Mouse (Mus musculus): ENCODE data around the gene Rabep1. TPM values are rescaled to one million over a fixed set of nuclear protein-coding genes. Genes with fewer than 3 reads are reported as not detected.

The Rabep1 gene
- polyA plus RNA-seq, 1 experiment from 2014 or later = 48.6 TPM

- H3K27ac ChIP-seq (ENCODE audit: low read depth, low read length) = peak overlapping the region; percentile 76; the same call in 1 of the 2 replicates
- peaks cover 2% of the 10 kb centered on the region; the same call in 1 of the 2 replicates for H3K4me1 ChIP-seq (replicated peaks; ENCODE audit: control insufficient read depth, insufficient read depth, low read length)
- no peak; the same call in 1 of the 2 replicates for ATAC-seq (ENCODE audit: low FRiP score)
- H3K4me2 ChIP-seq (replicated peaks; ENCODE audit: low read depth, low read length) = peak overlapping the region; percentile 82
- H3K9ac ChIP-seq (ENCODE audit: low read depth, low read length) = peak overlapping the region; percentile 55
- H3K4me3 ChIP-seq (ENCODE audit: low read depth, low read length) = peak overlapping the region; percentile 96
- no peaks in the 10 kb centered on the region for H3K36me3 ChIP-seq (ENCODE audit: control insufficient read depth, insufficient read depth, low read length)
- WGBS = 20% methylated on average over 24 of the region's 24 CpGs
- H3K9me3 ChIP-seq (ENCODE audit: control insufficient read depth, low read length) = no peaks in the 10 kb centered on the region
- DNase-seq (ENCODE audit: low spot score) = no peak
- no peaks in the 10 kb centered on the region for H3K27me3 ChIP-seq (ENCODE audit: control insufficient read depth, insufficient read depth, low read length)
Observed at GRCm38 (mm10) chr11:70970560-70971540, 126.3 kb downstream of the Rabep1 start.

DNA sequence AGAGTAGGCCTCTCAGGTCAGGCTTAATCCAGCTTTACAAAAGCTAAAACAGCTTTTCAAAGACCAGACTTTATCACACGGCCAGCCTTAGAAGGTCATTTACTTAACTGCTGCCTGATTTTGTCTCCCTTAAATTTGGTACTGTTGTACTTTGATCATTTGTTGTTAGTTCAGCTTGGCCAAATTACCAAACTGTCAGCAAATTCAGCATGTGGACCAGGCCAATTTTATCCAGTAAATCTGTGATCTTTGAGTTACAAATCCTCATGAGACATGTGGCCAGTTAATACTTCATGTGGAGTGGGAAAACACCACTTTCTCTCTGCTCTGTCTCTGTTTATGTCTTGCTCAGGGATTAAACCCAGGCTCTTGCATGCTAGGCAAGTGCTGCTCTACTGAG is 128.0 kb downstream of the Rabep1 start:
- no peak for ATAC-seq (ENCODE audit: low FRiP score)
- WGBS = 61% methylated on average over 1 of the region's 1 CpGs
- Histone ChIP-seq H3K36me3 (ENCODE audit: control insufficient read depth, insufficient read depth, low read length) (no peaks in the 10 kb centered on the region), H3K9ac (ENCODE audit: low read depth, low read length) (no peak overlapping the region), H3K4me1 (replicated peaks; ENCODE audit: control insufficient read depth, insufficient read depth, low read length) (peaks cover 2% of the 10 kb centered on the region; the same call in 1 of the 2 replicates), H3K9me3 (ENCODE audit: control insufficient read depth, low read length) (no peaks in the 10 kb centered on the region), H3K4me2 (replicated peaks; ENCODE audit: low read depth, low read length) (no peak overlapping the region), H3K27ac (ENCODE audit: low read depth, low read length) (no peak overlapping the region), H3K4me3 (ENCODE audit: low read depth, low read length) (no peak overlapping the region), H3K27me3 (ENCODE audit: control insufficient read depth, insufficient read depth, low read length) (no peaks in the 10 kb centered on the region)
- DNase-seq (ENCODE audit: low spot score) = no peak

- 82% methylated on average over 4 of the region's 4 CpGs for WGBS
- H3K27me3 ChIP-seq (ENCODE audit: control insufficient read depth, insufficient read depth, low read length) = no peaks in the 10 kb centered on the region
Observed at GRCm38 (mm10) chr11:70973947-70974346, 129.4 kb downstream of the Rabep1 start.

GRCm38 (mm10) chr11:70975193-70975592 is 130.6 kb downstream of the Rabep1 start:
- H3K9me3 ChIP-seq (ENCODE audit: control insufficient read depth, low read length) = no peaks in the 10 kb centered on the region
- H3K27ac ChIP-seq (ENCODE audit: low read depth, low read length) = no peak overlapping the region
- ATAC-seq (ENCODE audit: low FRiP score) = no peak
- H3K36me3 ChIP-seq (ENCODE audit: control insufficient read depth, insufficient read depth, low read length) = peaks cover 1% of the 10 kb centered on the region; the same call in 1 of the 2 replicates
- H3K4me1 ChIP-seq (replicated peaks; ENCODE audit: control insufficient read depth, insufficient read depth, low read length) = 0 out of 2 replicates have a peak, but pooled peaks cover 2% of the 10 kb centered on the region
- no peak for DNase-seq (ENCODE audit: low spot score)
- H3K27me3 ChIP-seq (ENCODE audit: control insufficient read depth, insufficient read depth, low read length) = no peaks in the 10 kb centered on the region
- no peak overlapping the region for H3K4me3 ChIP-seq (ENCODE audit: low read depth, low read length)
- H3K4me2 ChIP-seq (replicated peaks; ENCODE audit: low read depth, low read length) = no peak overlapping the region
- H3K9ac ChIP-seq (ENCODE audit: low read depth, low read length) = no peak overlapping the region
- WGBS = 69% methylated on average over 2 of the region's 2 CpGs

More at GRCm38 (mm10) chr11:70973947-70974346, 129.4 kb downstream of the Rabep1 start:
- DNase-seq (ENCODE audit: low spot score) = peak; percentile 31
- Histone ChIP-seq H3K36me3 (ENCODE audit: control insufficient read depth, insufficient read depth, low read length) (no peaks in the 10 kb centered on the region; the same call in 1 of the 2 replicates), H3K4me1 (replicated peaks; ENCODE audit: control insufficient read depth, insufficient read depth, low read length) (0 out of 2 replicates have a peak, but pooled peaks cover 2% of the 10 kb centered on the region), H3K4me3 (ENCODE audit: low read depth, low read length) (no peak overlapping the region), H3K9ac (ENCODE audit: low read depth, low read length) (no peak overlapping the region), H3K4me2 (replicated peaks; ENCODE audit: low read depth, low read length) (no peak overlapping the region), H3K27ac (ENCODE audit: low read depth, low read length) (no peak overlapping the region), H3K9me3 (ENCODE audit: control insufficient read depth, low read length) (no peaks in the 10 kb centered on the region)
- ATAC-seq (ENCODE audit: low FRiP score) = no peak

- peaks cover 6% of the 10 kb centered on the region; the same call in 1 of the 2 replicates for H3K36me3 ChIP-seq (ENCODE audit: control insufficient read depth, insufficient read depth, low read length)
- H3K9me3 ChIP-seq (ENCODE audit: control insufficient read depth, low read length) = no peaks in the 10 kb centered on the region
- no peaks in the 10 kb centered on the region; the same call in 1 of the 2 replicates for H3K4me1 ChIP-seq (replicated peaks; ENCODE audit: control insufficient read depth, insufficient read depth, low read length)
- ATAC-seq (ENCODE audit: low FRiP score) (no peak), DNase-seq (ENCODE audit: low spot score) (no peak)
- H3K4me3 ChIP-seq (ENCODE audit: low read depth, low read length) = no peak overlapping the region
- no peak overlapping the region for H3K27ac ChIP-seq (ENCODE audit: low read depth, low read length)
- 90% methylated on average over 6 of the region's 6 CpGs for WGBS
- H3K27me3 ChIP-seq (ENCODE audit: control insufficient read depth, insufficient read depth, low read length) = no peaks in the 10 kb centered on the region
- no peak overlapping the region for H3K9ac ChIP-seq (ENCODE audit: low read depth, low read length)
- H3K4me2 ChIP-seq (replicated peaks; ENCODE audit: low read depth, low read length) = no peak overlapping the region
Observed at GRCm38 (mm10) chr11:70977293-70977692, 132.7 kb downstream of the Rabep1 start.

- H3K9me3 ChIP-seq (ENCODE audit: control insufficient read depth, low read length) = no peaks in the 10 kb centered on the region
- peaks cover 6% of the 10 kb centered on the region; the same call in 1 of the 2 replicates for H3K36me3 ChIP-seq (ENCODE audit: control insufficient read depth, insufficient read depth, low read length)
- no peaks in the 10 kb centered on the region for H3K27me3 ChIP-seq (ENCODE audit: control insufficient read depth, insufficient read depth, low read length)
- no peaks in the 10 kb centered on the region; the same call in 1 of the 2 replicates for H3K4me1 ChIP-seq (replicated peaks; ENCODE audit: control insufficient read depth, insufficient read depth, low read length)
- WGBS = 88% methylated on average over 6 of the region's 6 CpGs
- H3K4me3 ChIP-seq (ENCODE audit: low read depth, low read length) = no peak overlapping the region
- ATAC-seq (ENCODE audit: low FRiP score) (no peak), DNase-seq (ENCODE audit: low spot score) (no peak)
- no peak overlapping the region for H3K4me2 ChIP-seq (replicated peaks; ENCODE audit: low read depth, low read length)
- no peak overlapping the region for H3K9ac ChIP-seq (ENCODE audit: low read depth, low read length)
- H3K27ac ChIP-seq (ENCODE audit: low read depth, low read length) = no peak overlapping the region
Observed at GRCm38 (mm10) chr11:70980232-70980631, 135.7 kb downstream of the Rabep1 start.

DNA sequence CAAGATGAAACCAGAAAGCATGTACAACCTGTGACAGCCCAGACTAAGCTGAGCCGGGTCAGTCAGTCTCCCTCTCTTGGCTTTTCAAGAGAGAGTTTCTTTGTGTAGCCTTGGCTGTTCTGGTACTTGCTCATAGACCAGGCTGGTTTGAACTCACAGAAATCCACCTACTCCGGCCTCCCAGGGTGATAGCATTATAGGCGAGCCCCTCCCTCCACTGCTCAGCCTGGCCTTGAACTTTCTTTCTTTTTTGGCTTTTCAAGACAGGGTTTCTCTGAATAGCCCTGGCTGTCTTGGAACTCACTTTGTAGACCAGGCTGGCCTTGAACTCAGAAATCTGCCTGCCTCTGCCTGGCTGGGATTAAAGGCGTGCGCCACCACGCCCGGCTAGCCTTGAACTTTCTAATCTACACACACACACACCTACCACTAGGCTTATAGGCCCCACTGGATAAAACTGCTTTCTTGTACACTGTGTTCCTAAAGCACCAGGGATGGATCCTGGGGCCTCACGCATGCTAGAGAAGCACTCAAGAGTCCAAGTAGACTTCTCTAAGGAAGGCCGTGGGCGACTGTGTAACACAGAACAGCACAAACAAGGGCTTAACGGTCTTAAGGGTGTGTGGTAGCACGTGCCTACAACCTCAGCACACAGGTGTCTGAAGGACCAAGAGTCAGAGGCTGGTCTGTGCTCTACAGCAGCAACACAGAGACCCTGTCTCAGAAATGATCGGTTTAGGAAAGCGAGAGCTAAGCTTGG is 136.4 kb downstream of the Rabep1 start:
- Histone ChIP-seq H3K9ac (ENCODE audit: low read depth, low read length) (no peak overlapping the region), H3K27ac (ENCODE audit: low read depth, low read length) (no peak overlapping the region), H3K4me1 (replicated peaks; ENCODE audit: control insufficient read depth, insufficient read depth, low read length) (no peaks in the 10 kb centered on the region; the same call in 1 of the 2 replicates), H3K27me3 (ENCODE audit: control insufficient read depth, insufficient read depth, low read length) (no peaks in the 10 kb centered on the region), H3K4me2 (replicated peaks; ENCODE audit: low read depth, low read length) (no peak overlapping the region), H3K9me3 (ENCODE audit: control insufficient read depth, low read length) (no peaks in the 10 kb centered on the region), H3K36me3 (ENCODE audit: control insufficient read depth, insufficient read depth, low read length) (peaks cover 6% of the 10 kb centered on the region; the same call in 1 of the 2 replicates), H3K4me3 (ENCODE audit: low read depth, low read length) (no peak overlapping the region)
- 94% methylated on average over 14 of the region's 14 CpGs for WGBS
- DNase-seq (ENCODE audit: low spot score) (no peak), ATAC-seq (ENCODE audit: low FRiP score) (no peak)

- H3K27me3 ChIP-seq (ENCODE audit: control insufficient read depth, insufficient read depth, low read length) = no peaks in the 10 kb centered on the region
- no peaks in the 10 kb centered on the region for H3K9me3 ChIP-seq (ENCODE audit: control insufficient read depth, low read length)
- H3K4me2 ChIP-seq (replicated peaks; ENCODE audit: low read depth, low read length) = peak overlapping the region; percentile 63
- 16% methylated on average over 12 of the region's 12 CpGs for WGBS
- no peak for ATAC-seq (ENCODE audit: low FRiP score)
- H3K9ac ChIP-seq (ENCODE audit: low read depth, low read length) = peak overlapping the region; percentile 68
- H3K4me3 ChIP-seq (ENCODE audit: low read depth, low read length) = peak overlapping the region; percentile 71
- peak; percentile 10 for DNase-seq (ENCODE audit: low spot score)
- H3K36me3 ChIP-seq (ENCODE audit: control insufficient read depth, insufficient read depth, low read length) = peaks cover 11% of the 10 kb centered on the region
- no peak overlapping the region for H3K27ac ChIP-seq (ENCODE audit: low read depth, low read length)
- H3K4me1 ChIP-seq (replicated peaks; ENCODE audit: control insufficient read depth, insufficient read depth, low read length) = no peaks in the 10 kb centered on the region; the same call in 1 of the 2 replicates
Observed at GRCm38 (mm10) chr11:70982030-70982429, 137.5 kb downstream of the Rabep1 start.
